8 mouse cellular contexts compared by ENCODE assay signal in the genomic region with DNA sequence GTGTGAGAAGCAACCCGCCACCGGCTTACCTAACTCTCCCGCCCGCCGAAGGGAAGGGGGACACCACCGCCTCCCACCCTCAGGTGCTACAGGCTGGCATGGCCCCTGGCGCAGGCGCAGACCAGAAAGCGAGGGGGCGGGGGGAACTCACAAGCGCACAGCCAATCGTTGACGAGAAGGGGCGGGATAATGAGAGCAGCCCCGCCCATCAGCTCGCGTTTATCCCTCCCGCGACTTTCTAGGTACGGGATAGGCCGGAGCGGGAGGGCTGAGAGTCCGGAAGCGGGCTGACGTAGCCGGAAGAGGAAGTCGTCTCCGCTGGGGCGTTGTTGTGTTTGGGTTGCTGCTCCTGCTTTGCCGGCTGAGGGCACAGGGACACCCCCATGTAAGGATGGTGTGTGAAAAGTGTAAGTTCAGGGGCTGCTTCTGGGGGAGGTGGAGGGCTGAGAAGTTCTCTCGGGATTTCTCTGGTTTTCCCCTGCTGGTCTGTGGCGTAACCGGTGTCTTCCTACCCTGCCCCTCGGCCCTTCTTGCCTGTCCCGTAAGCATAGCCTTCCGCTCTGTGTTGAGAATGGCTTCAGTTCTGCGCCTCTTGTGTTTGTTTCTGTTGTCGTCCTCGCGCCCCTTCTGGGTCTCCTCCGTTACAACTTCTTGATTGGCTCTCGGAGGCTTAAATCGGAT. TPM values are rescaled to one million over a fixed set of nuclear protein-coding genes. Genes with fewer than 3 reads are reported as not detected.
DNase-seq lines count a peak whose midpoint lies in the region; ATAC-seq lines count a peak whose summit lies in the region.

Gene Pigf, minus strand, starts transcription at position 138 of the 681 bp plus-strand sequence.
Gene Cript, plus strand, starts transcription at position 282 of the 681 bp plus-strand sequence.

- H3K27ac ChIP-seq in hindbrain, embryonic 14.5 days, result peak within 1 kb of the TSS; percentile 55; the same call in 1 of the 2 replicates

- peak; percentile 98 for DNase-seq in R1 (ENCODE audit: low read depth, low spot score)
- DNase-seq in cerebellum, postnatal 25 days, result peak; percentile 98 to 99
- peak; percentile 94 to 98 for DNase-seq in frontal cortex, postnatal 25 days (ENCODE audit: low spot score in 2 of 2)
- DNase-seq in hindbrain, embryonic 14.5 days (ENCODE audit: low spot score), result peak; percentile 99
- peak; percentile 96 to 97 for DNase-seq in layer of hippocampus, postnatal 36 days
- peak; percentile 99 for DNase-seq in lung, postnatal 36 days
- peak; percentile 99 for DNase-seq in retina, postnatal 1 day
- DNase-seq in urinary bladder, adult 18-20 months (ENCODE audit: low spot score in 2 of 2), result peak; percentile 96 to 97

- peak within 1 kb of the TSS; percentile 92 for H3K4me2 ChIP-seq in hindbrain, embryonic 14.5 days (replicated peaks)

- no peaks in the 10 kb centered on the region for H3K9me3 ChIP-seq in hindbrain, embryonic 14.5 days (ENCODE audit: control insufficient read depth, low read length)

- no peaks in the 10 kb centered on the region for H3K27me3 ChIP-seq in hindbrain, embryonic 14.5 days (ENCODE audit: control insufficient read depth, insufficient read depth, low read length)

- WGBS in hindbrain, embryonic 14.5 days, result under 1% methylated on average over 34 of the region's 43 CpGs

- ATAC-seq in hindbrain, embryonic 14.5 days (ENCODE audit: low FRiP score), result peak; percentile 100

- H3K36me3 ChIP-seq in hindbrain, embryonic 14.5 days (replicated peaks; ENCODE audit: control insufficient read depth, insufficient read depth), result peaks cover 12% of the 10 kb centered on the region

- H3K4me3 ChIP-seq in hindbrain, embryonic 14.5 days (replicated peaks; ENCODE audit: low read length), result peak within 1 kb of the TSS; percentile 83

- peak within 1 kb of the TSS; percentile 75 for H3K9ac ChIP-seq in hindbrain, embryonic 14.5 days

- peaks cover 15% of the 10 kb centered on the region for H3K4me1 ChIP-seq in hindbrain, embryonic 14.5 days (replicated peaks; ENCODE audit: control insufficient read depth, insufficient read depth, low read length)

RNA-seq across cellular contexts. Expression of gene Pigf, which starts in this region (rescaled TPM):
- polyA plus RNA-seq in hindbrain, embryonic 14.5 days (2014; fragmentation: Nextera tagmentation; extraction: Ambion mirVana), result 35.4 and 35.5 TPM in 2 replicates
- total RNA-seq in layer of hippocampus, postnatal 36 days (2021), result 10 to 100 TPM; 18.2 to 19.9 TPM

RNA-seq across cellular contexts. Expression of gene Cript, which starts in this region (rescaled TPM):
- polyA plus RNA-seq in hindbrain, embryonic 14.5 days (2014; fragmentation: Nextera tagmentation; extraction: Ambion mirVana), result 204 and 219 TPM in 2 replicates
- 10 to 100 TPM; 57.3 to 62.1 TPM for total RNA-seq in layer of hippocampus, postnatal 36 days (2021)

Comparison
In these comparisons a context has a peak if more than half of its experiments do, and no peak if none do; other contexts are left out.
1. Peak in every context shown above with its lines: DNase-seq, ATAC-seq, H3K4me3 ChIP-seq and H3K27ac ChIP-seq.